Mouse (Mus musculus): Measurements from ENCODE around the gene Lrmda. TPM values are rescaled to one million over a fixed set of nuclear protein-coding genes. Genes with fewer than 3 reads are reported as not detected.

Lrmda gene
- total RNA-seq, 2 experiments from 2014 or later, result 20.9 to 27.0 TPM

GRCm38 (mm10) chr14:22152701-22153100, 133.2 kb downstream of the Lrmda start:
- no peak for ATAC-seq (replicated peaks; ENCODE audit: poor library complexity)

GRCm38 (mm10) chr14:22154096-22154495, 134.6 kb downstream of the Lrmda start:
- ATAC-seq (replicated peaks; ENCODE audit: poor library complexity), result no peak

- no peak for ATAC-seq (replicated peaks; ENCODE audit: poor library complexity)
Observed at GRCm38 (mm10) chr14:22155034-22155433, 135.5 kb downstream of the Lrmda start.

GRCm38 (mm10) chr14:22155512-22156026, 136.1 kb downstream of the Lrmda start:
- no peak for ATAC-seq (replicated peaks; ENCODE audit: poor library complexity)

GRCm38 (mm10) chr14:22156991-22157390, 137.5 kb downstream of the Lrmda start:
- ATAC-seq (replicated peaks; ENCODE audit: poor library complexity), result no peak

- ATAC-seq (replicated peaks; ENCODE audit: poor library complexity), result no peak
Observed at GRCm38 (mm10) chr14:22161416-22161815, 141.9 kb downstream of the Lrmda start.

- ATAC-seq (replicated peaks; ENCODE audit: poor library complexity), result no peak
Observed at GRCm38 (mm10) chr14:22167285-22167684, 147.8 kb downstream of the Lrmda start.

- ATAC-seq (replicated peaks; ENCODE audit: poor library complexity), result no peak
Observed at GRCm38 (mm10) chr14:22168077-22168794, 148.7 kb downstream of the Lrmda start.

- ATAC-seq (replicated peaks; ENCODE audit: poor library complexity), result no peak
Observed at GRCm38 (mm10) chr14:22168795-22169568, 149.5 kb downstream of the Lrmda start.

GRCm38 (mm10) chr14:22174757-22175156, 155.2 kb downstream of the Lrmda start:
- no peak for ATAC-seq (replicated peaks; ENCODE audit: poor library complexity)

GRCm38 (mm10) chr14:22179761-22180160, 160.2 kb downstream of the Lrmda start:
- ATAC-seq (replicated peaks; ENCODE audit: poor library complexity), result no peak

GRCm38 (mm10) chr14:22181508-22181907, 162.0 kb downstream of the Lrmda start:
- ATAC-seq (replicated peaks; ENCODE audit: poor library complexity), result no peak

GRCm38 (mm10) chr14:22183195-22183594, 163.7 kb downstream of the Lrmda start:
- peak; percentile 98 for ATAC-seq (replicated peaks; ENCODE audit: poor library complexity)

GRCm38 (mm10) chr14:22185452-22185851, 165.9 kb downstream of the Lrmda start:
- ATAC-seq (replicated peaks; ENCODE audit: poor library complexity), result no peak

GRCm38 (mm10) chr14:22190111-22190510, 170.6 kb downstream of the Lrmda start:
- ATAC-seq (replicated peaks; ENCODE audit: poor library complexity), result no peak

GRCm38 (mm10) chr14:22192185-22192584, 172.7 kb downstream of the Lrmda start:
- ATAC-seq (replicated peaks; ENCODE audit: poor library complexity), result no peak

- no peak for ATAC-seq (replicated peaks; ENCODE audit: poor library complexity)
Observed at GRCm38 (mm10) chr14:22198021-22198420, 178.5 kb downstream of the Lrmda start.

- no peak for ATAC-seq (replicated peaks; ENCODE audit: poor library complexity)
Observed at GRCm38 (mm10) chr14:22198641-22199425, 179.3 kb downstream of the Lrmda start.

GRCm38 (mm10) chr14:22201667-22202066, 182.2 kb downstream of the Lrmda start:
- ATAC-seq (replicated peaks; ENCODE audit: poor library complexity), result no peak

- no peak for ATAC-seq (replicated peaks; ENCODE audit: poor library complexity)
Observed at GRCm38 (mm10) chr14:22210601-22211000, 191.1 kb downstream of the Lrmda start.

GRCm38 (mm10) chr14:22218183-22218582, 198.7 kb downstream of the Lrmda start:
- ATAC-seq (replicated peaks; ENCODE audit: poor library complexity), result peak; percentile 94
